Mouse (Mus musculus) midbrain, embryonic 15.5 days (tissue): ENCODE data around the gene Ccdc77. TPM values are rescaled to one million over a fixed set of nuclear protein-coding genes. Genes with fewer than 3 reads are reported as not detected.

ENCODE experiments used
- ATAC-seq: fragments of 200-750 bp; cut with Nextera tagmentation; replicated peaks from 2 replicates; pipeline ENCODE4 v1.8.0; 2017; ENCODE audit warnings: moderate TSS enrichment
- H3K27ac ChIP-seq: fragments of 300-500 bp; sonication (generic); 2 replicates; pipeline ENCODE4 v1.5.1; 2015; ENCODE audit warnings: mild to moderate bottlenecking, inconsistent platforms
- H3K27me3 ChIP-seq: fragments of 300-500 bp; sonication (generic); replicated peaks from 2 replicates; pipeline ENCODE4 v1.6.1; 2015; ENCODE audit warnings: inconsistent platforms
- H3K36me3 ChIP-seq: fragments of 300-500 bp; sonication (generic); replicated peaks from 2 replicates; pipeline ENCODE4 v1.6.1; 2015; ENCODE audit warnings: inconsistent platforms
- H3K4me1 ChIP-seq: fragments of 300-500 bp; sonication (generic); 2 replicates; pipeline ENCODE4 v1.6.1; 2015; ENCODE audit warnings: inconsistent platforms
- H3K4me2 ChIP-seq: fragments of 300-500 bp; sonication (generic); 2 replicates; pipeline ENCODE4 v1.6.1; 2015; ENCODE audit warnings: inconsistent platforms, mild to moderate bottlenecking, moderate library complexity
- H3K4me3 ChIP-seq: fragments of 300-500 bp; sonication (generic); 2 replicates; pipeline ENCODE4 v1.5.1; 2015; ENCODE audit warnings: mild to moderate bottlenecking, inconsistent platforms
- H3K9ac ChIP-seq: fragments of 300-500 bp; sonication (generic); 2 replicates; pipeline ENCODE4 v1.6.1; 2015; ENCODE audit warnings: mild to moderate bottlenecking, inconsistent platforms
- H3K9me3 ChIP-seq: fragments of 300-500 bp; sonication (generic); 2 replicates; pipeline ENCODE4 v1.6.1; 2016; ENCODE audit warnings: inconsistent platforms
- WGBS: fragments of 180-500 bp; shearing (Covaris S2); methylation state at CpG from one replicate; pipeline ENCODE4 v1.1.7; 2015; ENCODE audit warnings: mixed read lengths; 5-methylcytosine and 5-hydroxymethylcytosine counted together
- polyA plus RNA-seq: library from polyadenylated mRNA; unstranded; fragments of >200 nt; fragmentation: Nextera tagmentation; extraction: Ambion mirVana; gene quantifications from 2 replicates; pipeline ENCODE4 v1.2.1, GENCODE M21; 2015

Gene Ccdc77
- 10.1 and 11.0 TPM in 2 replicates for polyA plus RNA-seq

DNA sequence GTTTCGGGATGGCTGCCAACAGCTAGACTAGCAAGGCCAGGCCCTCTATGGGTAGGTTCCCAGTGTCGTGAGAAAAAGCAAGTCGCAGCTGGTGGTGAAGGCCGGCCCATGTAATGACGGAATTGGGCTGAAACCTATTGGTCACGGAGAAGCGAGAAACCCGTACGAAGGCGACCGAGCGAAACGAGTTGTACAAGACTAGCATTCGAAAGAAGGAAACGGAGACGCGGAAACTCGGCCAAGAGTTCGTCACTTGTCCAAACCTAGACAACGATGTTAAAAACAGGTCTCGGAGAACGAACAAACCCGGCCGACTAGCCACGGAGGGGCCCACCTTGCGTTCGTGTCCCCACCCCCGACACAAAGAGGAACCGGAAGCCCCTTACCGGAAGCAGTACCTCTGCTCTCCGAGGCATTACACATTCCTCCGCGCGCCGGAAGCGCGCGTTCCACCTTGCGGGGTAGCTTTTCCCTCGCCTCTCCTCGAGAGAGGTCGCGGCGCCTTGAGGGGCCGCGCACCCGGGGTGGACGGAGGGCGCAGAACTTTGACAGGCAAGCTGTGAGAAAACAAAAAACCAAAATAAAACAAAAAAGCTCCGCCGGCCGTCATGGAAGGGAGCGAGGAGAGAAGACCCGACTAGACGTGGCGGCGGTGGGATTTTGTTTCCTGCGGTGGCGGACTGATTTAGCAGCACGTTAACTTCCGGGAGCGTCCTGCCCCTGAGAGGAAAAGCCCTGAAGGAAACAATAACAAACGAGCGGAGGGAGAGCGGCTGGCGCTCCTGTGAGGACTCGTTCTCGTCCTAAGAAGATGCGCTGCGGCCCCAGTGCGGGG is at the start of gene Ccdc77, which contains the start of gene Kdm5a:
Ccdc77 (minus strand) TSS at position 687 of the 835 bp plus-strand sequence.
Kdm5a (plus strand) TSS at position 437 of the 835 bp plus-strand sequence.
- Histone ChIP-seq H3K27ac (peak within 1 kb of the TSS; percentile 97), H3K4me2 (peak within 1 kb of the TSS; percentile 98), H3K9ac (peak within 1 kb of the TSS; percentile 96), H3K9me3 (no peaks in the 10 kb centered on the region), H3K36me3 (peaks cover 14% of the 10 kb centered on the region), H3K27me3 (no peaks in the 10 kb centered on the region), H3K4me3 (peak within 1 kb of the TSS; percentile 100), H3K4me1 (peaks cover 20% of the 10 kb centered on the region)
- WGBS = under 1% methylated on average over 71 of the region's 71 CpGs
- peak; percentile 98 for ATAC-seq

DNA sequence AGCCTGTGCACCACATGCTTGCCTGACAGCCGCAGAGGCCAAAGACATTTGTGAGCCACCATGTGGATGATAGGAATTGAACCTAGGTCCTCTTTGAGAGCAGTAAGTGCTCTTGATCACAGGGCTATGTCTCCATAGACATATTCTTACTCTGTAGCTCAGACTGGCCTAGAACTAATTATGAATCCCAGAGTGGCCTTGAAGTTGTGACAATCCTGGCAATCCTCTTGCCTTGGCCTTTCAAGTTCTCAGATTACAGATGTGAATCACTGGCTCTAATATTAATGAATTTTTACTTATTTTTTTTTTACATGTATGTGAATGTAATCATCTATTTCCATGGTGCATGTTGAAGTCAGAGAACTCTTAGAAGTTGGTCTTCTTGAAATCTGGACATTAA is 39.8 kb upstream of the Ccdc77 start:
- no peak for ATAC-seq
- Histone ChIP-seq H3K9me3 (no peaks in the 10 kb centered on the region), H3K4me1 (no peaks in the 10 kb centered on the region), H3K9ac (no peak overlapping the region), H3K4me2 (no peak overlapping the region), H3K4me3 (no peak overlapping the region), H3K36me3 (peaks cover 39% of the 10 kb centered on the region), H3K27ac (no peak overlapping the region), H3K27me3 (no peaks in the 10 kb centered on the region)
- 91% methylated on average over 1 of the region's 1 CpGs for WGBS

DNA sequence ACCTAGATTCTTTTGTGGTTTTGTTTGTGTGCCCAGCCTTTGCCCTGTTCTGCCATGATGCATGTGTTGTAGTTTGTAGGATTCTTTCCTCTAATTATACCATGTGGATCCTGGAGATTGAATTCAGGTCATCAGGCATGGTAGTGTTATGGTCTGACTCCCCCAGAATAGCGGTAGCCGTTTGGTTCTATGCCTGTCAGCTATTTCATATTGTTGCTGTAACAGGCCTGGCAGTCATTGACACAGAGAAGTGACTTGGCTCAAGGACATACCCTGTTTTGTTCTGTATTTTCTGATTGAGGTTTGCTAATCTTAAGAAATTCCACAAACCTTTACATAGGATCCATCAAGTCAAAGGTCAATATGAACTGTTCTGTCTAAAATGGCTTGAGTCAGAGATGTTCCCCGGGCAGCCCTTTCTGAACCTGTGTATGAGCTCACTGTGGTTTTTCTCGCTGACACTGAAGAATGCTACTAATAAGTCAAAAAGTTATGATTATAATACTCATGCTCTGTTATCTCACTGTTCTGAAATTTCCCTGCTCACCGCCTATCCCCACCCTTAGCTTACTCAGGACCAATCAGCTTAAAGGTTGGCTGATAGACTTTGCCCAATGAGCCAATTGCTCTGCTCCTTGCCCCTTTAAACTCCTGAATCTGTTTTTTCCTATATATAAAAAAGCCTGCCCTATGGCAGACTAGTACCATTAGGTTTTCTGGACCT is 31.6 kb upstream of the Ccdc77 start:
- no peak overlapping the region for H3K27ac ChIP-seq
- H3K27me3 ChIP-seq = no peaks in the 10 kb centered on the region
- H3K4me1 ChIP-seq = no peaks in the 10 kb centered on the region
- peaks cover 33% of the 10 kb centered on the region; the same call in 1 of the 2 replicates for H3K36me3 ChIP-seq
- H3K9ac ChIP-seq = no peak overlapping the region
- no peak overlapping the region for H3K4me2 ChIP-seq
- H3K4me3 ChIP-seq = no peak overlapping the region
- H3K9me3 ChIP-seq = no peaks in the 10 kb centered on the region
- WGBS = 97% methylated on average over 5 of the region's 5 CpGs
- ATAC-seq = no peak

DNA sequence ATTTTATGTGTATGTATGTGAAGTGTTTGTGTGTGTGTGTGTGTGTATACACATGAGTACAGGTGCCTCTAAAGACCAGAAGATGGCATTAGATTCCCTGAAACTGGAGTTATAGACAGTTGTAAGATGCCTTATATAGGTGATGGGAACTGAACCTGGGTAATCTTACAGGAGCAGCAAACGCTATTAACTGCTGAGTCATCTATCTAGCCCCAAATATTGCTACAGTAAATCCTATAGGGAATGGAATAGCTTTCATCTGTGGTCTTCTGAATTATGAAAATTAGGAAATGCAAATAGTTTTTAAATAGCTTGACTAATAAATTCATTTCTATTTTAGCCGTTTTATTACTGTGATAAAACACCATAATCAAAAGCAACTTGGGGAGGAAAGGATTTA is 28.6 kb upstream of the Ccdc77 start:
- no peak overlapping the region for H3K4me2 ChIP-seq
- H3K36me3 ChIP-seq = peaks cover 24% of the 10 kb centered on the region; the same call in 1 of the 2 replicates
- ATAC-seq = no peak
- 92% methylated on average over 2 of the region's 2 CpGs for WGBS
- H3K9me3 ChIP-seq = no peaks in the 10 kb centered on the region
- no peak overlapping the region for H3K27ac ChIP-seq
- H3K9ac ChIP-seq = no peak overlapping the region
- H3K4me1 ChIP-seq = no peaks in the 10 kb centered on the region
- H3K27me3 ChIP-seq = no peaks in the 10 kb centered on the region
- no peak overlapping the region for H3K4me3 ChIP-seq

DNA sequence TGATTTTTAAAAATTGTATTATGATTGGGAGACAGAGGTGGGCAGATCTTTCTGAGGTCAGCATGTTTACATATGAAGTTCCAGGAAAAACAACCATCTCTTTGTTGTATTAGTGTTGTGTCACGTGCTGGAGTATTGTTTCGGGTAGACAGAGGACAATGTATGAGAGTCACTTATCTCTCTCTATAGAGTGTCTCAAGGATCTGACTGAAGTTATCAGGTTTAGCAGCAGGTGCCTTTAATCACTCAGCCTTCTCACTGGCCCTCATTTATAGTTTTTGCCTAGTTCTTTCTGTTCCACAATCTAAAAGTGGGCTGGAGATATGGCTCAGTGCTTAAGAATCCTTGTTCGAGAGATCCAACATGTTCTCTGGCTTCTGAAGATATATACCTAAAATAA is 25.9 kb upstream of the Ccdc77 start:
- Histone ChIP-seq H3K4me1 (no peaks in the 10 kb centered on the region), H3K27ac (no peak overlapping the region), H3K4me3 (no peak overlapping the region), H3K9ac (no peak overlapping the region), H3K4me2 (no peak overlapping the region), H3K9me3 (no peaks in the 10 kb centered on the region), H3K36me3 (peaks cover 29% of the 10 kb centered on the region; the same call in 1 of the 2 replicates), H3K27me3 (no peaks in the 10 kb centered on the region)
- WGBS = 80% methylated on average over 3 of the region's 3 CpGs
- no peak for ATAC-seq

DNA sequence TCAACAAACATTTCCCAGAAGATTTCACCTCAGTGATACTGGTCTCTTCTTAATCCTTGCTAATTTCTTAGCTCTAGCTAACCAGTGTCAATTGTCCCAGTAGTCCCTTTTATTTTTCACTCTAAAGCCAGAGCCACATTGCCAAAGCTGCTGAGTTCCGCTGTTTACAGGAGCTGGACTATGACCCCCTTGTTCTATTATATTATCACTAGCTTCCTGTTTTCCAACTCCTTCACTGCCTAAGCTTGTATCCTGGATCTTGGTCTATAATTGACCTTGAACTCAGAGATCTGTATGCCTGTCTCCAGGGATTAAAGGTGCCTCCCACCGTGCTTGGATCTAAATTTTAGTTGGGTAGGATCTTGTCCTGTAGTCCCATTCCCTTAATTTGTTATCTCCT is 12.6 kb upstream of the Ccdc77 start:
- Histone ChIP-seq H3K36me3 (peaks cover 54% of the 10 kb centered on the region), H3K27ac (no peak overlapping the region), H3K4me3 (no peak overlapping the region), H3K4me1 (no peaks in the 10 kb centered on the region), H3K27me3 (no peaks in the 10 kb centered on the region), H3K4me2 (no peak overlapping the region), H3K9me3 (no peaks in the 10 kb centered on the region), H3K9ac (no peak overlapping the region)
- 89% methylated on average over 2 of the region's 2 CpGs for WGBS
- no peak for ATAC-seq

DNA sequence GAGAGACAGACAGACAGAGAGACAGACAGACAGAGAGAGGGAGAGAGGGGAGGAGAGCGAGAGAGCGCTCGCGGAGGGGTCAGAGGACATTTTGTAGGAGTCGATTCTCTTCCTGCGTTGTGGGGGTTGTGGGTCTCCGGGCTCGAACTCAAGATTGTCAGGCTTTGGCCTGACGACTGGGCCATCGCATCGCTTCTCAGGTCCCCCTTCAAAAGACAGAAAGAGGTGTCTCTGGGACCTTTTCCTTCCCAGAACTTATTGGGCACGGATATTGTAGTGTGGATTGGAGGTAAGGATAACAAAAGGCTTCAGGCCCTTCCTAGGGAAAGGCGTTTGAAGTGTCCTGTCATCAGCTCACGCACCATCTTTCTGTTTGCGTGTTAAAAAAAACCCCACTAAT is 877 bp upstream of the Ccdc77 start:
- Histone ChIP-seq H3K4me3 (peak overlapping the region; percentile 100), H3K9ac (peak overlapping the region; percentile 96), H3K4me1 (peaks cover 20% of the 10 kb centered on the region), H3K27me3 (no peaks in the 10 kb centered on the region), H3K4me2 (peak overlapping the region; percentile 98), H3K36me3 (peaks cover 24% of the 10 kb centered on the region), H3K27ac (no peak overlapping the region), H3K9me3 (no peaks in the 10 kb centered on the region)
- WGBS = 6% methylated on average over 15 of the region's 15 CpGs
- no peak for ATAC-seq

DNA sequence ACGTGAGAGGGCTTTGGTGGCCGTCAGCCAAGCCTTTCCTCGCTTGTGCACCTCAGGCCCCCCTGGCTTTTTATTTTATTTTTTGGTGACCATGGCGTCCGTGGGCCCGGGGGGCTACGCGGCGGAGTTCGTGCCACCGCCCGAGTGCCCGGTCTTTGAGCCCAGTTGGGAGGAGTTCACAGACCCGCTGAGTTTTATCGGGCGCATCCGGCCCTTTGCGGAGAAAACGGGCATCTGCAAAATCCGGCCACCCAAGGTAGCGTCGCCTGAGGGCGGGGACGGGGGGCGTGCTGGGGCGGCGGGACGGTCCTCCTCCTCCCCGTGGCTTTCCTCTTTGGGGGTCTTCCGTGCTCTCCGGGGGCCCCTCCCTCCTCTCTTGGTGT is 340 bp upstream of the Ccdc77 start:
- under 1% methylated on average over 30 of the region's 31 CpGs for WGBS
- peaks cover 20% of the 10 kb centered on the region for H3K36me3 ChIP-seq
- H3K27me3 ChIP-seq = no peaks in the 10 kb centered on the region
- H3K4me1 ChIP-seq = peaks cover 20% of the 10 kb centered on the region
- H3K9ac ChIP-seq = peak overlapping the region; percentile 96
- peak overlapping the region; percentile 98 for H3K4me2 ChIP-seq
- H3K9me3 ChIP-seq = no peaks in the 10 kb centered on the region
- peak overlapping the region; percentile 100 for H3K4me3 ChIP-seq
- H3K27ac ChIP-seq = peak overlapping the region; percentile 97
- ATAC-seq = peak; percentile 0; the same call in 1 of the 2 replicates

DNA sequence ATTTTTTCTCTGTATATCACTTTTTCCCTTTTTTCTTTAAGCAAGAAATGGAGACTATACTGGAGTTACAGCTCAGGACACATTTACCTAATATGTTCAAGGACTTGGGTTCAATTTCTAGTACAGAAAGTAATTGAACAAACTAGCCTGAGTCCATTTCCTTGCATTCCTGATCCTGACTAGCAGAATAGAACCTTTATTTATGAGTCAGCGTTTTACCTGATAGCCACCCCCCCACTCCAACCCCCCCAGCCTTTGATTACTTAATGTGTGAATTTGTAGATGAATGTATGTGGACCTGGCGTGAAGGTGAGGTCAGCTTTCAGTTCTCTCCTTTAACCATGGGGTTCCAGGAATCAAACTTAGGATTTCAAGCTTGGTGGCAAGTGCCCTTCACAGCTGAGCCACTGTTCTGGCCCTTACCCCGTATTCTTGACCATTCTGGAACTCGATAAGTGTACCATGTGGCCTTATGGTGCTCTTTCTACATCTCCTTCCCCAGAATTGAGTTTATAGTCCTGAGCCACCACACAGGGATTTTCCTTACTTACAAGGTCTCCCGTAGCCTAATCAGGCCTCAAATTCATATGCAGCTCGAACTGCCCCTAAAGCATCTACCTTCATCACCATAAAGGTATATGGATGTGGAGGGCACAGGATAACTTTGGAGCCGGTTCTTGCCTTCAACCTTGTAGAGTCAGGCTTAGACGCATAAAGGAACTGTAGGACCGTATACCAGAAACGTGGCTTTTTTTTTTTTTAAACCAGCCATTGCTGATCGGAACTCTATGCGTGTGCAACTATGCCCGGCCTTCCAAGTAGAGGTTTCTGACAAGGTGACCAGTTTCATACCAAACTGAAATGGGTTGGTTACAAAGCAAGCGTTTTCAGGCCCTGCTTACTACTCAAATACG is 1.1 kb downstream of the Ccdc77 start:
- no peaks in the 10 kb centered on the region for H3K9me3 ChIP-seq
- peak overlapping the region; percentile 100 for H3K4me3 ChIP-seq
- peaks cover 20% of the 10 kb centered on the region for H3K4me1 ChIP-seq
- H3K27ac ChIP-seq = peak overlapping the region; percentile 97
- ATAC-seq = peak; percentile 5; the same call in 1 of the 2 replicates
- H3K4me2 ChIP-seq = peak overlapping the region; percentile 98
- H3K9ac ChIP-seq = peak overlapping the region; percentile 96
- no peaks in the 10 kb centered on the region for H3K27me3 ChIP-seq
- WGBS = 28% methylated on average over 15 of the region's 15 CpGs
- peaks cover 5% of the 10 kb centered on the region; the same call in 1 of the 2 replicates for H3K36me3 ChIP-seq

DNA sequence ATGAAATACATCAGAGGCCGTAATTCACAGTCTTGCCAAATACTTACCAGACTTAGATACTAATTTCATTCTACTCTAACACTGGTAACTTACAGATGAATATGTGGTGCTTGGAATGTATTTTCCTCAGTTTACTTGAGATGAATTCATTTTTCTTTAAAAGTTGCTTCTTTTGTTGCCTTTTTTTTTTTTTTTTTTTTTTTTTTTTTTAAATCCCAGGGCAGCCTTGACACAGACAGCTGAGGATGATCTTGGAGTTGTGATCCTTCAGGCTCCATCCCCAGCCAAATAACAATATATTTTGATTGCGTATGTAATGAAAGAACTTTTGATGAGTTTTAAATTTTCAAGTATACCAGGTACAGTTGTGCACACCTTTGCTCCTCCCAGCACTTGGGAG is 2.0 kb downstream of the Ccdc77 start:
- no peak for ATAC-seq

DNA sequence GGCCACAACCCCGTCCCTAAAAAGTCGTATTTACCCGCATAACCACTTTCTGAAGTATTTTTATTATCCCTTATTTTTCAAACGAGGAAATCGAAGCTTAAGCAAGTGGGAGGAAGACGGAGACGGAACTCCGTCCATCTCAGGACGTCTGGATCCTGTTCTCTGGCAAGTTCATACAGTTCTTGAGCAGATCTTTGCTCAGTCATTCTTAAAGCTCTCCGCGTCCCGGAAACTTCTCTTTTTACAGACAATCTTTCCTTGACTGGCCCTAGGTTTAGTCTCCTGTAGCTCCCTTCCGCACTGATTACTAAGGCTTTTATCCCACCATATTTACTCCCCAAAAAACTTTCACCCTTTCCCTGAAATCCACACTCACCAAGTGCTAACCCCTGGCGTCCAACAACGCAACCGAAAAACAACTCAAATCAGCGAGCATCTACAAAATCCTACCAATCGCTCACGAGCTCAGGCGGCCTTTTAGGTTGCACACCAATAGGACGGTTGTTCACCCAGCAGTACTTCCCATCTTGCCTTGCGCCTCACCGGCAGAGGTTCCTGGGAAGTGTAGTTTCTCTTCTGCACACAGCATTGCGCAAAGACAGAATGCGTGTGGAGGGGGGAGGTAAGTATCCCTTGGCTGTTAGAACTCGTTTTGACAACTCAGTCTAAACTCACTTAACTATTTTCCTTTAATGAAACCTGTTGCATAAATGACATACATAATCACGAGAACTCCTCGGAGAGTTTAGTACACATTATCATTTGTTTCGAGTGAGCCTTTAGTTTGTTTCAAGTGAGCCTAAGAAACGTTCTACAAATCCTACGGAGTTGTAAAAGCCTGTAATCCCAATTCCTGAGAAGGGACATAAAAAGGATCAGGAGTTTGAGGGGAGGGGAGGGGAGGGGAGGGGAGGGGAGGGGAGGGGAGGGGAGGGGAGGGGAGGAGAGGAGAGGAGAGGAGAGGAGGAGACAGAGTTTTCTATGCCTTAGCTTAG is 6.9 kb downstream of the Ccdc77 start:
- peaks cover 7% of the 10 kb centered on the region for H3K4me1 ChIP-seq
- H3K36me3 ChIP-seq = no peaks in the 10 kb centered on the region; the same call in 1 of the 2 replicates
- no peaks in the 10 kb centered on the region for H3K27me3 ChIP-seq
- peak overlapping the region; percentile 35; the same call in 1 of the 2 replicates for H3K9ac ChIP-seq
- peak overlapping the region; percentile 52 for H3K4me3 ChIP-seq
- ATAC-seq = peak; percentile 98
- H3K4me2 ChIP-seq = peak overlapping the region; percentile 87
- no peaks in the 10 kb centered on the region for H3K9me3 ChIP-seq
- H3K27ac ChIP-seq = peak overlapping the region; percentile 48
- WGBS = 1% methylated on average over 31 of the region's 31 CpGs

More for the DNA sequence above, 2.0 kb downstream of the Ccdc77 start:
- WGBS = 97% methylated on average over 2 of the region's 2 CpGs
- Histone ChIP-seq H3K4me2 (no peak overlapping the region), H3K9ac (no peak overlapping the region), H3K36me3 (no peaks in the 10 kb centered on the region), H3K4me3 (no peak overlapping the region), H3K9me3 (no peaks in the 10 kb centered on the region), H3K4me1 (peaks cover 20% of the 10 kb centered on the region), H3K27me3 (no peaks in the 10 kb centered on the region), H3K27ac (no peak overlapping the region)
